Mouse (Mus musculus) C2C12 (cell line): Measurements from ENCODE around the gene Arrdc4.

Experiments
- CEBPB ChIP-seq: IDR thresholded peaks from one replicate; pipeline ENCODE4 v1.6.1; 2011; ENCODE audit warnings: low read depth, mild to moderate bottlenecking, control low read depth, moderate library complexity
- CTCF ChIP-seq: IDR thresholded peaks from one replicate; pipeline ENCODE4 v1.5.1; 2011; ENCODE audit not compliant: control insufficient read depth, insufficient read depth, insufficient read length
- MAX ChIP-seq: IDR thresholded peaks from one replicate; pipeline ENCODE4 v1.6.1; 2011; ENCODE audit warnings: mild to moderate bottlenecking, control low read depth
- MYOD1 ChIP-seq: IDR thresholded peaks from one replicate; pipeline ENCODE4 v1.6.1; 2011; ENCODE audit warnings: low read depth; ENCODE audit not compliant: control insufficient read depth, insufficient read length
- MYOG ChIP-seq: IDR thresholded peaks from one replicate; pipeline ENCODE4 v1.6.1; 2011; ENCODE audit not compliant: control insufficient read depth, insufficient read length; ENCODE audit errors: extremely low read depth
- USF1 ChIP-seq: IDR thresholded peaks from one replicate; pipeline ENCODE4 v1.6.1; 2011; ENCODE audit warnings: low read depth, mild to moderate bottlenecking, control low read depth, moderate library complexity

DNA sequence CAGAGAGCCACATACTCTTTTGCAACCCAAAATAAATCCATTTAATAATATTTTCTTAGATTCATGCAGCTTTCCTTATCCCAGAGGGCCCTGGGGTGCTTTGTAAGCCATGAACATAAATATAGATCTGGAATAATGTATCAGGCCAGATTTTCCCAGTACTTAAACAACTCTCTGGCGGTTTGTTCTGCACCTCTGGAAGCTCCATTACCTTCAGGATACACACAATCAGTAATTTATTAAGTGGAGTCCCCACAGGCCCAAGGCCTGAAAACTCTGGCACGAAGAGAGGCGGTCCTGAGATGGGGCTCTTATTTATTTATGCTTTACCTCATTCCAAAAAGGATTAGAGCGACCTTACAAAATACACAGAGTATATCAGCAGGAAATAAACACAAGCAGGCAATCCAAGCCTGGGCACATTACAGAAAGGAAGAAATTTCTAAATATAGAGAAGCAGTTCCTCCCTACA lies 61.9 kb downstream of the Arrdc4 start:
- TF ChIP-seq CTCF (no peak), USF1 (no peak), MYOD1 (no peak), MYOG (no peak), MAX (no peak), CEBPB (no peak)
